Mouse (Mus musculus): ENCODE data around the gene Olfr591. TPM values are rescaled to one million over a fixed set of nuclear protein-coding genes. Genes with fewer than 3 reads are reported as not detected.
"Not testable (repeated sequence)": the region's sequence is repeated elsewhere in the genome, so short reads cannot be mapped to it uniquely, and the experiment has no call there.

Gene Olfr591
- not detected in 2 replicates for polyA plus RNA-seq (2015; fragmentation: Nextera tagmentation; extraction: Ambion mirVana)

GRCm38 (mm10) chr7:103178240-103178639 is at the start of gene Olfr591:
Gene Olfr591 (minus strand): TSS chr7:103178340.
- Histone ChIP-seq H3K4me1 (ENCODE audit: control insufficient read depth, insufficient read depth, low read length) (no peaks in the 10 kb centered on the region), H3K36me3 (ENCODE audit: control insufficient read depth, insufficient read depth, low read length) (no peaks in the 10 kb centered on the region), H3K27me3 (ENCODE audit: control insufficient read depth, insufficient read depth, low read length) (no peaks in the 10 kb centered on the region), H3K4me3 (replicated peaks; ENCODE audit: low read length) (no peak within 1 kb of the TSS), H3K4me2 (ENCODE audit: low read depth, low read length) (no peak within 1 kb of the TSS), H3K27ac (ENCODE audit: low read length) (no peak within 1 kb of the TSS), H3K9ac (ENCODE audit: low read length) (no peak within 1 kb of the TSS), H3K9me3 (replicated peaks; ENCODE audit: control insufficient read depth, low read length) (0 out of 2 replicates have a peak, but pooled peaks cover 6% of the 10 kb centered on the region)
- no peak for ATAC-seq (ENCODE audit: insufficient read depth, low FRiP score)
- 78% methylated on average over 1 of the region's 1 CpGs for WGBS

GRCm38 (mm10) chr7:103216696-103217095 is 38.6 kb upstream of the Olfr591 start, which contains the start of gene Olfr594:
Gene Olfr594 (plus strand): TSS chr7:103216996.
- no peak for ATAC-seq (ENCODE audit: insufficient read depth, low FRiP score)
- H3K9ac ChIP-seq (ENCODE audit: low read length): no peak within 1 kb of the TSS

GRCm38 (mm10) chr7:103212050-103212449 is 33.9 kb upstream of the Olfr591 start:
- 91% methylated on average over 5 of the region's 5 CpGs for WGBS
- not testable (repeated sequence) for H3K4me1 ChIP-seq (ENCODE audit: control insufficient read depth, insufficient read depth, low read length); H3K36me3 ChIP-seq (ENCODE audit: control insufficient read depth, insufficient read depth, low read length)

More at GRCm38 (mm10) chr7:103216696-103217095, 38.6 kb upstream of the Olfr591 start, which contains the start of gene Olfr594:
- H3K36me3 ChIP-seq (ENCODE audit: control insufficient read depth, insufficient read depth, low read length): no peaks in the 10 kb centered on the region
- no peak within 1 kb of the TSS for H3K4me2 ChIP-seq (ENCODE audit: low read depth, low read length)
- H3K4me3 ChIP-seq (replicated peaks; ENCODE audit: low read length): no peak within 1 kb of the TSS
- no peak within 1 kb of the TSS for H3K27ac ChIP-seq (ENCODE audit: low read length)
- H3K27me3 ChIP-seq (ENCODE audit: control insufficient read depth, insufficient read depth, low read length): no peaks in the 10 kb centered on the region
- no peaks in the 10 kb centered on the region for H3K4me1 ChIP-seq (ENCODE audit: control insufficient read depth, insufficient read depth, low read length)
- H3K9me3 ChIP-seq (replicated peaks; ENCODE audit: control insufficient read depth, low read length): no peaks in the 10 kb centered on the region

GRCm38 (mm10) chr7:103211562-103211961 is 33.4 kb upstream of the Olfr591 start, which contains the start of gene Olfr593:
Gene Olfr593 (plus strand): TSS chr7:103211862.
- Histone ChIP-seq H3K27me3 (ENCODE audit: control insufficient read depth, insufficient read depth, low read length) (no peaks in the 10 kb centered on the region), H3K36me3 (ENCODE audit: control insufficient read depth, insufficient read depth, low read length) (no peaks in the 10 kb centered on the region), H3K9me3 (replicated peaks; ENCODE audit: control insufficient read depth, low read length) (no peaks in the 10 kb centered on the region), H3K4me1 (ENCODE audit: control insufficient read depth, insufficient read depth, low read length) (no peaks in the 10 kb centered on the region), H3K9ac (ENCODE audit: low read length) (no peak within 1 kb of the TSS), H3K4me2 (ENCODE audit: low read depth, low read length) (no peak within 1 kb of the TSS), H3K27ac (ENCODE audit: low read length) (no peak within 1 kb of the TSS), H3K4me3 (replicated peaks; ENCODE audit: low read length) (no peak within 1 kb of the TSS)
- WGBS: 66% methylated on average over 1 of the region's 1 CpGs
- ATAC-seq (ENCODE audit: insufficient read depth, low FRiP score): no peak

More at GRCm38 (mm10) chr7:103212050-103212449, 33.9 kb upstream of the Olfr591 start:
- not testable (repeated sequence) for H3K9me3 ChIP-seq (replicated peaks; ENCODE audit: control insufficient read depth, low read length); H3K27me3 ChIP-seq (ENCODE audit: control insufficient read depth, insufficient read depth, low read length); H3K4me3 ChIP-seq (replicated peaks; ENCODE audit: low read length); H3K9ac ChIP-seq (ENCODE audit: low read length); H3K27ac ChIP-seq (ENCODE audit: low read length); ATAC-seq (ENCODE audit: insufficient read depth, low FRiP score); H3K4me2 ChIP-seq (ENCODE audit: low read depth, low read length)

DNA sequence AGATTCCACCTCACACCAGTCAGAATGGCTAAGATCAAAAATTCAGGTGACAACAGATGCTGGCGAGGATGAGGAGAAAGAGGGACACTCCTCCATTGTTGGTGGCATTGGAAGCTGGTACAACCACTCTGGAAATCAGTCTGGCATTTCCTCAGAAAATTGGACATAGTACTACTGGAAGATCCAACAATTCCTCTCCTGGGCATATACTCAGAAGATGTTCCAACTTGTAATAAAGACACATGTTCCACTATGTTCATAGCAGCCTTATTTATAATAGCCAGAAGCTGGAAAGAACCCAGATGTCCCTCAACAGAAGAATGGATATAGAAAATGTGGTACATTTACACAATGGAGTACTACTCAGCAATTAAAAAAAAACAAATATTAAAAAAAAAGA is 6.4 kb upstream of the Olfr591 start, which contains the start of gene Olfr592:
Gene Olfr592, plus strand, starts transcription at position 301 of the 400 bp plus-strand sequence.
- H3K4me2 ChIP-seq (ENCODE audit: low read depth, low read length); H3K4me1 ChIP-seq (ENCODE audit: control insufficient read depth, insufficient read depth, low read length); H3K9me3 ChIP-seq (replicated peaks; ENCODE audit: control insufficient read depth, low read length); ATAC-seq (ENCODE audit: insufficient read depth, low FRiP score); H3K27ac ChIP-seq (ENCODE audit: low read length); H3K27me3 ChIP-seq (ENCODE audit: control insufficient read depth, insufficient read depth, low read length); H3K4me3 ChIP-seq (replicated peaks; ENCODE audit: low read length); H3K36me3 ChIP-seq (ENCODE audit: control insufficient read depth, insufficient read depth, low read length); H3K9ac ChIP-seq (ENCODE audit: low read length): not testable (repeated sequence)
- 71% methylated on average over 1 of the region's 1 CpGs for WGBS

DNA sequence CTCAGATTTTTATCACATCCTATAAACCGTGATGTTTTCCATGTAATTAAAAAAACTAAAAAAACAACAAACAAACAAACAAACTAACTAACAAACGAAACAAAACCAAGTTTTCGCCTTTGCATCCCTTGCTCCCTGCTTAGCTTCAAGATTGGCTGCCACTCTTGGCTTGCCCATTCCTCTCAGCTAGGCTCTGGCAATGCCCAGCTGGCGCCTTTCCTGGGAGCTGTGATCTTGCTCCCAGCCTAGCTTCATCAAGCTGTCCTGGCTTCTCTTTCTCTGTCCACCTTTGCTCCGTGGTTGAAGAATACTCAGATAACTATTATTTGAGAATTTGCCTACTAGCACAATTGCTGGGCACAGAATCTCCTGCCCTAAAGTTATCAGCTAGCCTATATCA is 8.4 kb downstream of the Olfr591 start:
- Histone ChIP-seq H3K27me3 (ENCODE audit: control insufficient read depth, insufficient read depth, low read length) (no peaks in the 10 kb centered on the region), H3K4me3 (replicated peaks; ENCODE audit: low read length) (no peak overlapping the region), H3K27ac (ENCODE audit: low read length) (no peak overlapping the region), H3K9ac (ENCODE audit: low read length) (no peak overlapping the region), H3K9me3 (replicated peaks; ENCODE audit: control insufficient read depth, low read length) (no peaks in the 10 kb centered on the region), H3K4me1 (ENCODE audit: control insufficient read depth, insufficient read depth, low read length) (no peaks in the 10 kb centered on the region), H3K4me2 (ENCODE audit: low read depth, low read length) (no peak overlapping the region), H3K36me3 (ENCODE audit: control insufficient read depth, insufficient read depth, low read length) (no peaks in the 10 kb centered on the region)
- 79% methylated on average over 5 of the region's 5 CpGs for WGBS
- no peak for ATAC-seq (ENCODE audit: insufficient read depth, low FRiP score)

GRCm38 (mm10) chr7:103156256-103156655 is 21.9 kb downstream of the Olfr591 start, which contains the start of gene Olfr589:
Gene Olfr589 (minus strand): TSS chr7:103156356.
- no peak within 1 kb of the TSS for H3K27ac ChIP-seq (ENCODE audit: low read length)
- WGBS: 66% methylated on average over 2 of the region's 2 CpGs
- ATAC-seq (ENCODE audit: insufficient read depth, low FRiP score): no peak

GRCm38 (mm10) chr7:103140579-103140978 is 37.6 kb downstream of the Olfr591 start, which contains the start of gene Olfr588-ps1:
Gene Olfr588-ps1 (plus strand): TSS chr7:103140879.
- Histone ChIP-seq H3K4me2 (ENCODE audit: low read depth, low read length) (no peak within 1 kb of the TSS), H3K27me3 (ENCODE audit: control insufficient read depth, insufficient read depth, low read length) (no peaks in the 10 kb centered on the region), H3K9ac (ENCODE audit: low read length) (no peak within 1 kb of the TSS), H3K36me3 (ENCODE audit: control insufficient read depth, insufficient read depth, low read length) (no peaks in the 10 kb centered on the region), H3K4me3 (replicated peaks; ENCODE audit: low read length) (no peak within 1 kb of the TSS), H3K4me1 (ENCODE audit: control insufficient read depth, insufficient read depth, low read length) (no peaks in the 10 kb centered on the region), H3K9me3 (replicated peaks; ENCODE audit: control insufficient read depth, low read length) (no peaks in the 10 kb centered on the region), H3K27ac (ENCODE audit: low read length) (no peak within 1 kb of the TSS)
- no peak for ATAC-seq (ENCODE audit: insufficient read depth, low FRiP score)
- WGBS: 82% methylated on average over 1 of the region's 1 CpGs

More at GRCm38 (mm10) chr7:103156256-103156655, 21.9 kb downstream of the Olfr591 start, which contains the start of gene Olfr589:
- Histone ChIP-seq H3K4me2 (ENCODE audit: low read depth, low read length) (no peak within 1 kb of the TSS), H3K9ac (ENCODE audit: low read length) (no peak within 1 kb of the TSS), H3K36me3 (ENCODE audit: control insufficient read depth, insufficient read depth, low read length) (no peaks in the 10 kb centered on the region), H3K27me3 (ENCODE audit: control insufficient read depth, insufficient read depth, low read length) (no peaks in the 10 kb centered on the region), H3K4me3 (replicated peaks; ENCODE audit: low read length) (no peak within 1 kb of the TSS), H3K9me3 (replicated peaks; ENCODE audit: control insufficient read depth, low read length) (no peaks in the 10 kb centered on the region), H3K4me1 (ENCODE audit: control insufficient read depth, insufficient read depth, low read length) (no peaks in the 10 kb centered on the region)

DNA sequence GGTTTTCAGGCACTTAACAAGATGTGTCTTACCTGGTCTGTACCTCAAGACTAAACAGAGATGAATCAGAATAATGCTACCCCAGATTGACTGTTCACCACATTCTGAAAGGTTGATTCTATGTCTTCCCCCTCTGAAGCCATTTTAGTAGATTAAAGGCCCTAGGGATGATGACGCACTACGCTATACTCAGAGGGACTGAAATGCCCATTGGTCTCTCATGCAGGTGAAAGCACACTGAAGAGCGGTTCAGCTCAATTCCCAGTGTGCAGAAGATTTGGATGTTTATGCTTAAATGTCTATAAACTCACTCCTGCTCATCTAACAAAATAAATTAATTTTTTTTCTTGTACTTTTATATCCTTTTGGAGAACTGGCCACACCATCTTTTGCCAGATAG is 52.6 kb downstream of the Olfr591 start, which contains the start of gene Olfr586:
Gene Olfr586, minus strand, starts transcription at position 101 of the 400 bp plus-strand sequence.
- H3K27ac ChIP-seq (ENCODE audit: low read length): no peak within 1 kb of the TSS
- H3K9me3 ChIP-seq (replicated peaks; ENCODE audit: control insufficient read depth, low read length): no peaks in the 10 kb centered on the region
- no peak within 1 kb of the TSS for H3K4me2 ChIP-seq (ENCODE audit: low read depth, low read length)
- H3K27me3 ChIP-seq (ENCODE audit: control insufficient read depth, insufficient read depth, low read length): no peaks in the 10 kb centered on the region
- no peaks in the 10 kb centered on the region for H3K36me3 ChIP-seq (ENCODE audit: control insufficient read depth, insufficient read depth, low read length)
- WGBS: 84% methylated on average over 3 of the region's 3 CpGs
- no peak within 1 kb of the TSS for H3K4me3 ChIP-seq (replicated peaks; ENCODE audit: low read length)
- H3K4me1 ChIP-seq (ENCODE audit: control insufficient read depth, insufficient read depth, low read length): no peaks in the 10 kb centered on the region
- H3K9ac ChIP-seq (ENCODE audit: low read length): no peak within 1 kb of the TSS
- no peak for ATAC-seq (ENCODE audit: insufficient read depth, low FRiP score)
